Mouse (Mus musculus) inflammation-experienced regulatory T-cells, adult 6 months (primary cell): ENCODE data around the gene Ndufa3. TPM values are rescaled to one million over a fixed set of nuclear protein-coding genes. Genes with fewer than 3 reads are reported as not detected.
A peak's percentile ranks its signal among the peaks of the same experiment; 100 is the strongest.
"Not testable (repeated sequence)": the region's sequence is repeated elsewhere in the genome, so short reads cannot be mapped to it uniquely, and the experiment has no call there.

Source experiments
- ATAC-seq: one replicate; pipeline ENCODE4 v1.8.0; 2017
- polyA plus RNA-seq, 3 experiments: library from polyadenylated mRNA; unstranded; fragments of 100-300 nt; shearing (Covaris generic); gene quantifications; one replicate each; pipeline ENCODE4 v1.2.1; 2017

Ndufa3 gene
- 100 to 1,000 TPM; 608 to 774 (median 726) TPM for polyA plus RNA-seq

- peak; percentile 100 for ATAC-seq
Observed at GRCm38 (mm10) chr7:3617242-3617995, at the start of gene Ndufa3. Gene Ndufa3 (plus strand): TSS chr7:3617373.

GRCm38 (mm10) chr7:3569725-3570124 is 47.4 kb upstream of the Ndufa3 start:
- no peak for ATAC-seq

GRCm38 (mm10) chr7:3570580-3570979 is 46.6 kb upstream of the Ndufa3 start:
- not testable (repeated sequence) for ATAC-seq

DNA sequence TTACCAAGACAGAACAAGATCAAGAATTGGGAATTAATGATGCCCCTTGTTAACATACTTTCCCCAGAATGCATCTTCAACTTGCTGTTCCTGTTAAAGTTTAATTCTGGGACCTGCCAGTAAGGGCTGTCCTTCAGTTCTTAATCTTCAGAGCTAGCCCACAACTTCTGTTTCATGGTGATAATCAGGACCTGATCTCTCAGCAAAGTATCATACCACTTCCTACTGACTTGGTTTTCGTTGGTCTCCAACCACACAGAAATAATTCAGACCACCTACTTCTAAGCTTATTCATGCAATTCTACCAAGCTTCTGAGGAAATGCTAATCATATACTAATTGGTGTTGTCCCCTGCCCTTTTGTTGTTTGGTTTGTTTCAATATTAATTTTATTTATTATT is 45.3 kb upstream of the Ndufa3 start:
- ATAC-seq: no peak

- ATAC-seq: no peak
Observed at GRCm38 (mm10) chr7:3574216-3574615, 43.0 kb upstream of the Ndufa3 start.

DNA sequence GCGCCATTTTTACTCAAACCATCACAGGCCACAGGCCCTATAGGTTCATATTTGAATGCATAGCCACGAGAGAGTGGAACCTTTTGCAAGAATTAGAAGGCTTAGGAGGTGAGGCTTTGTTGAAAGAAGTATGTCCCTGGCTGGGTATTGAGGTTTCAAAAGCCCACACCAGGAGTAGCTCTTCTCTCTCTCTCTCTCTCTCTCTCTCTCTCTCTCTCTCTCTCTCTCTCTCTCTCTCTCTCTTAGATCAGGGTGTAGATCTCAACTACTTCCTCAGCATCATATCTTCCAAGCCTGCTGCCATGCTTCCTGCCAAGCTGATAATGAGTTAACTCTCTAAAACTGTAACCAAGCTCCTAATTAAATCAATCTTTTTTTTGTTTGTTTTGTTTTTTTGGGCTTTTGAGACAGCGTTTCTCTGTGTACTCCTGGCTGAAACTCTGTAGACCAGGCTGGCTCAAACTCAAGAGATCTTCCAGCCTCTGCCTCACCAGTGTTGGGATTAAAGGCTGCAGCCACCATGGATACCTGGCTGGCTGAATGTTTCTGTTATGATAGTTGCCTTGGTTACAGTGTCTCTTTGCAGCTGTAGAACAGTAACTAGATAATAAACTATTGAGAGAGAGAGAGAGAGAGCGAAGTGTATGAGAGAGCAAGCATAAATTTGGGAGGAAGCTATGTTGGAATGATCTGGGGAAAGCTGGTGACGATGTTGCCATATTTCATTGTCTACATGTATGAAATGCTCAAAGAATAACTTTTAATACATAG is 40.6 kb upstream of the Ndufa3 start:
- no peak for ATAC-seq

- ATAC-seq: no peak
Observed at GRCm38 (mm10) chr7:3578196-3578595, 39.0 kb upstream of the Ndufa3 start.

GRCm38 (mm10) chr7:3578952-3579546 is 38.1 kb upstream of the Ndufa3 start:
- no peak for ATAC-seq

GRCm38 (mm10) chr7:3580029-3580428 is 37.1 kb upstream of the Ndufa3 start:
- no peak for ATAC-seq

DNA sequence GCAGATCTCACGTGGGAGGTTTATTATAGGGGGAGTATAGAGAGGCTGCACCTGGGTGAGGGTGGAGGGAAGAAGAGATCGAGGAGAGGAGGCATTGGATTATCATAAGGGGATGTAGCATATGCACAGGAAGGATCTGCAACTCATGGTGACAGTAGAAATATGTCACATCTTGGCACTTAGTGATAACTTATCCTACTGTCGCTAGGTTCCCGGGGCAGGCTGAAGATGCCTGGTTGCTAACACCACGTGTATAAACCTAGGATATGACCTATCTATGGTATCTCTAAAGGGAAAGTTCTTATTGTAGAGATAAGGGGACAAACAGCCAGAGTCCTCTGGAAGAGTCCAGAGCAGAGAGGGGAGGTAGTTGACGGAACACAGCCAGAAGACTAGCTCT is 31.4 kb upstream of the Ndufa3 start:
- ATAC-seq: no peak

DNA sequence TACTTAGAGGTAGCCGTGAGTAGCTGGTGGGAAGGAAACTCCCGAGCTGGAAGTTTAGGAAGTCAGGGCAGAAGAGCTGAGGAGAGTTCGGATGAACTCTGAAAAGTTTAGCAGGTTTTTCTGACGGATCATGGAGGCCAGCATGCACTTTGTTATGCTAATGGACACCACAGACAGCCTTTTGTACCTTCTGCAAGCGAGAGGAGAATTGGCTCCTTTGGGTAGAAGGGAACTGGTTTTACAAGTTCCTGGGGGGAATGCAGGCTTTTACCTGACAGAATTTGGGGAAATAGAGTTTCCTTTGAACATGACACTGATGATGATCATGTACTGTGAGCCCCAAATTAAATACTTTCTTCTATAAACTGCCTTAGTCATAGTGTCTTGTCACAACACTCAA is 30.9 kb upstream of the Ndufa3 start:
- ATAC-seq: no peak

- ATAC-seq: no peak
Observed at GRCm38 (mm10) chr7:3587292-3587691, 29.9 kb upstream of the Ndufa3 start.

DNA sequence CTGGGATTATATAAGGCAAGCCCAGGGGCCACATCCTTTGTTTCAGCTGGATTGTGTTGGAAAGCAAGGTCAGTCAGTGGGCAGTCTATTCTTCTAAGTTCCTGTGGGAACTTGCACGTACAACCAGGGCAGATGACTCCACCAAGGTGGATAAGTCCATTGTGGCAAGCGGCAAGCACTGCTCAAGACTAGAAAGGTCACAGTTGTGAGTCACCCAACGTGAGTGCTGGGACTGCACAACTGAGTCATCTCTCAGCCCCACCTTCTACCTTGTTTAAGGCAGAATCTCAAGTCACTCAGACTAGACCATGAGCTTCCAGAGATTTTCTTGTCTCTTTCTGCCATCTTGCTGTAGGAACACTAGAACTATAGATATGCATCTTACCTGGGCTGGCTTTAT is 26.6 kb upstream of the Ndufa3 start:
- ATAC-seq: no peak

- no peak for ATAC-seq
Observed at GRCm38 (mm10) chr7:3591534-3591933, 25.6 kb upstream of the Ndufa3 start.

DNA sequence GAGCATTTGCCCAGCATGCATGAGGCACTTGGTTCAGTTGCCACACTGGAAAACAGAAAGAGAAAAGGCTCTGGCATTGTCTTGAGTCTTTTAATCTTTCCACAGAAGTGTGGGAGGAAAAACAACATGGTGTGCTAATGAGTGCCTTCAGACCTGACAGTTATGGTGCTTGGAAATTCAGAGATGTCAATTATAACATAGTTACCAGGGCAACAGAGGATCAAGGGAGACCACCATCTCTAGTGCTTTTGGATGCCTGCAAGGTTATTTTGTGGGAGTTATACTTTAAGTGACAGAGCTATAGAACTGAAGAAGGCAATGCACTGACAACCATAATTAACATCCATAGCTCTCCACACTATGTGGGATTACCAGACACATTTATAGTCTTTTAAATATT is 23.3 kb upstream of the Ndufa3 start:
- ATAC-seq: no peak

GRCm38 (mm10) chr7:3594686-3595085 is 22.5 kb upstream of the Ndufa3 start:
- ATAC-seq: peak; percentile 50

- peak; percentile 79 for ATAC-seq
Observed at GRCm38 (mm10) chr7:3595146-3595545, 22.0 kb upstream of the Ndufa3 start.

- ATAC-seq: not testable (repeated sequence)
Observed at GRCm38 (mm10) chr7:3597755-3598154, 19.4 kb upstream of the Ndufa3 start.

- ATAC-seq: peak; percentile 82
Observed at GRCm38 (mm10) chr7:3601119-3601518, 16.1 kb upstream of the Ndufa3 start.

GRCm38 (mm10) chr7:3606798-3607197 is 10.4 kb upstream of the Ndufa3 start:
- no peak for ATAC-seq

DNA sequence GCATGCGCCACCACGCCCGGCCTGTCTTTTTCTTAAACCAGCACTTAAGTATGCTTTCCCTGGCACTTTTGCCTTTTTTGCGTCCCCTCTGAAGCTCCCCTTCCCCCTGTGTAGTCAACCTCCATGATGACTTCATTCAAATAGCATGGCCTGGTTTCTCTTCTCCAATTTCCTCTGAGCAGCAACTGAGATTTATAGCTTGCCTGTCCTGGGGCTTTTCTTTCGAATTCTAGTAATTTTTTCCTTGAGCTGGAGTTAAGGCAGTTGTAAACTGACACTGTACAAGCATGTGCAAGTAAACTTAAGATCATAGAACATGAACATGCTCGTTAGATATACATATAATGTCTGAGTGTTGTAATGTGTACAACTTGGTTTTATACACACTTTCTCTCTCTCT is 9.8 kb upstream of the Ndufa3 start:
- no peak for ATAC-seq

- ATAC-seq: no peak
Observed at GRCm38 (mm10) chr7:3608668-3609067, 8.5 kb upstream of the Ndufa3 start.

DNA sequence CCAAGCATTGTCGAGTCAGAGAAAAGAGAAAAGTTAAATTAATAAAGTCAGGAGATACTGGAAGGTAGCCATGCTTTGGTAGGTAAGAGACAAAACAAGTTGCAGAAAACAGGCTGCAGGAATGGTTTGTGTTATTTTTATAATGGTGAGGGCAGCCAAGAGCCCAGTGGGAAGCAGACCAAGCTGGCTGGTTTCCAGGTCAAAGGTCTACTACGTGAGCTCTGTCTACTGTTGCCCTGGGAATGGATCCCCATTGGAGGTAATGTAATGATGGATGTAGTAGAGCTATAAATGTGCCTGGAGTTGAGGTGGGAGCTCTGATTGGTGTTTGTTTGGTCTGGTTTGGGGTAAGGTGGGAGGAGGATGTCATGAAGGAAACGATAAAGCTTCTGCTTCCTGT is 8.1 kb upstream of the Ndufa3 start:
- ATAC-seq: no peak

DNA sequence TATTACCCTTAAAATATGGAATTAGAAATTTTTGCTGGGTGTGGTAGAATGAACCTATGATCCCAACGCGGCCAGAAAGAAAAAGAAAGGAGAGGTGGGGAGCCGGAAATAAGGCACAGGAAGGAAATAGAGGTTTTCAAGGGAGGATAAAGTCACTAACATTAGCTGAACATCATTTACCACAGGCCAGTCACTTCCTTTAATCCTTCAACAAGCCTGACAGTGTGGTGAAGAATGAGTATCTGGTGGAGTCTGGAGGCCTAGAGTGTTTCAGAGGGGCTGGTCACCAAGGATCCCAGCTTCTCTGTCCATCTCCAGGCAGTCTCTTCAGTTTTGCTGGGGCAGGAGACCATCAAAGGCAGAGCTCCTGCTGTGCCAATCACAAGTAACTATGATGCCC is 6.7 kb upstream of the Ndufa3 start:
- ATAC-seq: no peak
